Mouse (Mus musculus): ENCODE measurements around the gene Rgr. TPM values are rescaled to one million over a fixed set of nuclear protein-coding genes. Genes with fewer than 3 reads are reported as not detected.

Rgr gene
- polyA plus RNA-seq, 1 experiment from 2014 or later, result not detected

- Histone ChIP-seq H3K27me3 (ENCODE audit: control insufficient read depth, insufficient read depth, low read length) (no peaks in the 10 kb centered on the region), H3K4me1 (ENCODE audit: control insufficient read depth in 2 of 2, insufficient read depth in 2 of 2, low read length in 2 of 2) (no peaks in the 10 kb centered on the region), H3K36me3 (ENCODE audit: control insufficient read depth, insufficient read depth, low read length) (no peaks in the 10 kb centered on the region), H3K9ac (ENCODE audit: low read length) (no peak overlapping the region), H3K27ac (replicated peaks in 1 of 2; ENCODE audit: control insufficient read depth in 1 of 2, insufficient read depth in 1 of 2, low read depth in 2 of 2, low read length in 2 of 2) (no peak overlapping the region), H3K9me3 (ENCODE audit: control insufficient read depth, low read length) (no peaks in the 10 kb centered on the region), H3K4me3 (ENCODE audit: control insufficient read depth in 1 of 2, insufficient read depth in 1 of 2, low read depth in 1 of 2, low read length in 2 of 2) (no peak overlapping the region), H3K4me2 (ENCODE audit: low read length) (no peak overlapping the region)
- no peak for ATAC-seq (ENCODE audit: insufficient number of reproducible peaks, insufficient read depth, low FRiP score, low read depth)
These were observed 59.0 kb downstream of the Rgr start for GRCm38 (mm10) chr14:36989784-36990183.

- Histone ChIP-seq H3K9me3 (ENCODE audit: control insufficient read depth, low read length) (no peaks in the 10 kb centered on the region), H3K27me3 (ENCODE audit: control insufficient read depth, insufficient read depth, low read length) (no peaks in the 10 kb centered on the region), H3K4me2 (ENCODE audit: low read length) (no peak overlapping the region), H3K9ac (ENCODE audit: low read length) (no peak overlapping the region), H3K4me3 (ENCODE audit: control insufficient read depth in 1 of 2, insufficient read depth in 1 of 2, low read depth in 1 of 2, low read length in 2 of 2) (no peak overlapping the region), H3K4me1 (ENCODE audit: control insufficient read depth in 2 of 2, insufficient read depth in 2 of 2, low read length in 2 of 2) (no peaks in the 10 kb centered on the region), H3K27ac (replicated peaks in 1 of 2; ENCODE audit: control insufficient read depth in 1 of 2, insufficient read depth in 1 of 2, low read depth in 2 of 2, low read length in 2 of 2) (no peak overlapping the region), H3K36me3 (ENCODE audit: control insufficient read depth, insufficient read depth, low read length) (no peaks in the 10 kb centered on the region)
- ATAC-seq (ENCODE audit: insufficient number of reproducible peaks, insufficient read depth, low FRiP score, low read depth), result no peak
- 58% methylated on average over 3 of the region's 3 CpGs for WGBS
These were observed 63.1 kb downstream of the Rgr start for GRCm38 (mm10) chr14:36985693-36986092.

Other genes with a start within 250 kb of the Rgr start
- 61.8 and 64.3 TPM in 2 replicates for gene Ccser2, start 80.2 kb downstream of the Rgr start, polyA plus RNA-seq (2014; fragmentation: Nextera tagmentation; extraction: Ambion mirVana)
- not detected in 2 replicates for gene Lrit1, start 5.9 kb upstream of the Rgr start, polyA plus RNA-seq (2014; fragmentation: Nextera tagmentation; extraction: Ambion mirVana)
- not detected in 2 replicates for gene Lrit2, start 19.0 kb upstream of the Rgr start, polyA plus RNA-seq (2014; fragmentation: Nextera tagmentation; extraction: Ambion mirVana)
- gene Cdhr1, start 49.4 kb upstream of the Rgr start, polyA plus RNA-seq (2014; fragmentation: Nextera tagmentation; extraction: Ambion mirVana), result 0.22 and 0.31 TPM in 2 replicates
- gene 2610528A11Rik, start 65.1 kb upstream of the Rgr start, polyA plus RNA-seq (2014; fragmentation: Nextera tagmentation; extraction: Ambion mirVana), result 1.5 and 1.9 TPM in 2 replicates
- gene Ghitm, start 86.3 kb upstream of the Rgr start, polyA plus RNA-seq (2014; fragmentation: Nextera tagmentation; extraction: Ambion mirVana), result 385 and 403 TPM in 2 replicates

Measured in heart, embryonic 14.5 days (tissue).